Mouse (Mus musculus) neural tube, embryonic 11.5 days (tissue): ENCODE measurements at regions not wholly inside any gene's neighbourhood (a gene's known extent, or its start where the extent isn't known, plus 50 kb on each side); places are given as distances from the start of the nearest gene placed in this dataset.

Experiments
- ATAC-seq: fragments of 200-750 bp; cut with Nextera tagmentation; 2 replicates; pipeline ENCODE4 v1.8.0; 2017; ENCODE audit warnings: moderate number of reproducible peaks, mild to moderate bottlenecking, moderate TSS enrichment, moderate library complexity; ENCODE audit not compliant: insufficient read depth, low FRiP score, low TSS enrichment
- DNase-seq: peaks from one replicate; pipeline ENCODE4 v3.0.0-alpha.2; 2015; ENCODE audit warnings: low spot score
- H3K27ac ChIP-seq: fragments of 300-500 bp; sonication (generic); 2 replicates; pipeline ENCODE4 v1.5.1; 2014; ENCODE audit warnings: low read depth, mild to moderate bottlenecking, low read length
- H3K27me3 ChIP-seq: fragments of 300-500 bp; sonication (generic); 2 replicates; pipeline ENCODE4 v1.6.1; 2014; ENCODE audit warnings: mild to moderate bottlenecking, low read length, mixed read lengths; ENCODE audit not compliant: control insufficient read depth, insufficient read depth
- H3K36me3 ChIP-seq: fragments of 300-500 bp; sonication (generic); 2 replicates; pipeline ENCODE4 v1.6.1; 2014; ENCODE audit warnings: mild to moderate bottlenecking, low read length, moderate library complexity, mixed read lengths; ENCODE audit not compliant: control insufficient read depth, insufficient read depth
- H3K4me1 ChIP-seq: fragments of 300-500 bp; sonication (generic); 2 replicates; pipeline ENCODE4 v1.6.1; 2014; ENCODE audit warnings: low read length, mixed read lengths; ENCODE audit not compliant: control insufficient read depth, insufficient read depth
- H3K4me2 ChIP-seq: fragments of 300-500 bp; sonication (generic); 2 replicates; pipeline ENCODE4 v1.6.1; 2014; ENCODE audit warnings: low read depth, mild to moderate bottlenecking, moderate library complexity
- H3K4me3 ChIP-seq: fragments of 300-500 bp; sonication (generic); 2 replicates; pipeline ENCODE4 v1.5.1; 2014; ENCODE audit warnings: low read depth, low read length
- H3K9ac ChIP-seq: fragments of 300-500 bp; sonication (generic); 2 replicates; pipeline ENCODE4 v1.6.1; 2014; ENCODE audit warnings: mild to moderate bottlenecking, low read length
- H3K9me3 ChIP-seq: fragments of 300-500 bp; sonication (generic); 2 replicates; pipeline ENCODE4 v1.6.1; 2016; ENCODE audit warnings: low read length; ENCODE audit not compliant: control insufficient read depth
- WGBS: fragments of 180-500 bp; shearing (Covaris S2); extraction: QIAGEN DNeasy Blood & Tissue Kit; methylation state at CpG from one replicate; pipeline ENCODE4 v1.1.7; 2014; 5-methylcytosine and 5-hydroxymethylcytosine counted together

DNA sequence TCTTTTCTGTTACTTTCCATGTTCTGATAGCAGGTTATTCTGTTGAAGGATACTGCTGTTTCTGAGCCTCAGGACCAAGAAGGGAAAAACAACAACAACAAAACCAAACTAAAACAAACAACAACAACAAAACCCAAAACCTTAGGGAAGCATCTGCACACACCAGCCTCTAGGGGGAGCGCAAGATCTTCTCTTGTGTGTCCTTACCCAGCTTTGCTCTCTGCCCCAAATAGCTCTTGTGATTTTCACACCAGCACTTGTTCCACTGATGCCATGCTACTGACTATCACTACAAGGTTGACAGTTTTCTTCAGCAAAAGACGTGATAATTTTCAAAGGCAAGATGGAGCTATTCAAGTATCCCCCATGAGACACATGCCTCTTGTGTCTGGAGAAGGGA, 59.8 kb upstream of the Nrg3 start:
- H3K27me3 ChIP-seq: no peaks in the 10 kb centered on the region
- DNase-seq: peak; percentile 63
- no peak overlapping the region for H3K27ac ChIP-seq
- H3K4me2 ChIP-seq: no peak overlapping the region
- ATAC-seq: peak; percentile 55; the same call in 1 of the 2 replicates
- no peaks in the 10 kb centered on the region for H3K9me3 ChIP-seq
- H3K36me3 ChIP-seq: no peaks in the 10 kb centered on the region
- no peaks in the 10 kb centered on the region for H3K4me1 ChIP-seq
- 19% methylated on average over 2 of the region's 2 CpGs for WGBS
- no peak overlapping the region for H3K9ac ChIP-seq
- H3K4me3 ChIP-seq: no peak overlapping the region
